Mouse (Mus musculus): Measurements from ENCODE around the gene Fgf7. TPM values are rescaled to one million over a fixed set of nuclear protein-coding genes. Genes with fewer than 3 reads are reported as not detected.

Gene Fgf7
- total RNA-seq (2017): not detected in 2 replicates

DNA sequence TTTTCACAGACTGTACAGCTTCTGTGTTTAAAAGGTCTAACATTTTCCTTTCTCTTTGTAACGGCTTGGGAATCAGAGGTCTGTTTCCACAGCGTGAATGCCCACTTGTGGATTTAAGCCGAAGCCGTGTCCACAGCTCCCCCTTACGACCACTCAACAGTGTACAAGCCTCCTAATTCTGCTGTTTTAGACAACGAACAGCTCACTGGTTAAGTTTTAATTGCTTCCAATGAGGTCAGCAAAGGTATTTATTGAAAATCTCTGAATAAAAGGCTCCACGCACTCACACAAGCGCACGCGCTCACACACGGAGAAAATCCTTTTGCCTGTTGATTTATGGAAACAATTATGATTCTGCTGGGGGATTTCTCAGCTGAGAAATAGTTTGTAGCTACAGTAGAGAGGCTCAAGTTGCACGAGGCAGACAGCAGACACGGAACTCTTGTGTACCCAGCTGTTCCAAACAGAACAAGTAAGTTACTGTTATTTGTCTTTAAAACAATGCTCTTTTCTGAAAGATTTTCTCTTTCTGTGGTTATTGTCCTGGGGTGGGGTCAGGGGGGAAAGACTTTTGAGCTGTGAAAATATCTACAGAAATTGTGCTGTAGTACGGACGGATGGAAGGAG lies at the start of gene Fgf7:
Gene Fgf7, plus strand, starts transcription at position 280 of the 627 bp plus-strand sequence.
- no peak for ATAC-seq (replicated peaks; ENCODE audit: low read depth, poor library complexity, severe bottlenecking)

DNA sequence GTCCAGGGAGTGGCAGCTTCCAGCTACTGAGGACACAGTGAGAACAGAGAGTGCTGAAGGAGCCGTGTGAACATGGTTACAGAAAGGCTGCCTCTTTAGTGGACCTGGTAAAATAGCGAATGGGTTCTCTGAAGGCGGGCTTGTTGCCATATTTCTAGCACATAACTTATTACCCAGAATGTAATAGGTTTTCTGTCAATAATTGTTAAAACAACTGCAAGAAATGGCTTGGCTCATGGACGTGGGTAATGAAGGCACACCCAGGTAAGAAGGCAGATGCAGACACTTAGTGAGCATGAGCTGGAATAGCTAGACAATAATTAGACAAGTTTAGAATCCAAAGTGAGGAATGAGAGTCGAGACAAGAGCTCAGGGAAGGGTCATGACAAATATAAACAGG lies 32.2 kb upstream of the Fgf7 start:
- no peak for ATAC-seq (replicated peaks; ENCODE audit: low read depth, poor library complexity, severe bottlenecking)

- ATAC-seq (replicated peaks; ENCODE audit: low read depth, poor library complexity, severe bottlenecking): peak; percentile 89
Measured at GRCm38 (mm10) chr2:126006088-126006487, 28.4 kb upstream of the Fgf7 start.

DNA sequence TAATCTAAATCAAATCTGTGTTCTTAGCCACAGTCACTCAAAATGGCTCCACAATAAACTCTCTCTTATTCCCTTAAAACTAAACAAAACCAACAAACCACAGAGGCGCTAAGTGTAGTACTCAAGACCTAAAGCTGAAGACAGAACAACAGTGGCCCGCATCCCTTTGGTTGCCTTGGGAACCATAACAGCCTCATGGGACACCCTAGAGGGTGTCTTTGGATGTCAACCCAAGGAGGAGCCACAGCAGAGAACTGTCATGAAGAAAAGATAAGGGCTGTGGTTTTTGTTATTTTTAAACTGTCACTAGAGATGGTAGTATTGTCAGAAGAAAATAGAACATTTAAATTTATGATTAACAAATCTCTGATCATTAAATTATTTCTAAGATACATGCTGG lies 27.7 kb upstream of the Fgf7 start:
- ATAC-seq (replicated peaks; ENCODE audit: low read depth, poor library complexity, severe bottlenecking): 0 out of 2 replicates have a peak, but pooled peaks have one; percentile 54

DNA sequence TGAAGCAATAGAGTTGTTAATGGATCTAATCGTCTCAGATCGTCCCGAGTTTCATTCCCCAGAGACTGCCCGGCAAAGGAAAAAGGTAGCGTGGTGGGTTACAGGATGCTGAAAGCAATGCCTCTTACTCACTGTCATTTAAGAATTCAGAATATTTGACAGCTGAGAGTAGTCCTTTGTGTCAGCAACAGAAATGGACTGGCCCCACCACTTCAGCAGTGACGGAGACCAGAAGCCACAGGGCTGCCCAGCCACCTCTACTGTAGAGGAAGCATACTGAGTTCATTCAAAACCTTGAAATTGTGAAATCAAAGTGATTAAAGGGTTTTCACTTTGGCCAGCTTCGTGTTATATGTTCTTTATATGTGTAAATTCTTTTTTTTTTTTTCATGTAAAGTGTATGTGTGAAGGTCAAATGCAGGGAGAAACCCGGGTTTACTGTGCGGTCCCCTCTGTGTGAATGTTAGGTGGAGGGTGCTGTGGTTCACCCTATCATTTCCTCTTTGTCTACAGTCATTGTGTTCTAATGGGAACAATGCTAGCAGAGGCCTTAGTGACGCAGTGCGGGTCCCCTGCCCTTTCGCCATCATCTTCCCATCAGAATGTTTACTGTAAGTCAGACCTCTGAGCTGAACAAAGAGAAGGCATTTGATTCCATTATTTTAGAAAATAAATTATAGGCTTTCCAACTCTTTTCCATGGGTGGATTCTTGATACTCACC lies 19.3 kb upstream of the Fgf7 start:
- peak; percentile 47; the same call in 1 of the 2 replicates for ATAC-seq (replicated peaks; ENCODE audit: low read depth, poor library complexity, severe bottlenecking)

- ATAC-seq (replicated peaks; ENCODE audit: low read depth, poor library complexity, severe bottlenecking): no peak
Measured at GRCm38 (mm10) chr2:126015763-126016473, 18.5 kb upstream of the Fgf7 start.

- ATAC-seq (replicated peaks; ENCODE audit: low read depth, poor library complexity, severe bottlenecking): no peak
Measured at GRCm38 (mm10) chr2:126031186-126031900, 3.1 kb upstream of the Fgf7 start.

DNA sequence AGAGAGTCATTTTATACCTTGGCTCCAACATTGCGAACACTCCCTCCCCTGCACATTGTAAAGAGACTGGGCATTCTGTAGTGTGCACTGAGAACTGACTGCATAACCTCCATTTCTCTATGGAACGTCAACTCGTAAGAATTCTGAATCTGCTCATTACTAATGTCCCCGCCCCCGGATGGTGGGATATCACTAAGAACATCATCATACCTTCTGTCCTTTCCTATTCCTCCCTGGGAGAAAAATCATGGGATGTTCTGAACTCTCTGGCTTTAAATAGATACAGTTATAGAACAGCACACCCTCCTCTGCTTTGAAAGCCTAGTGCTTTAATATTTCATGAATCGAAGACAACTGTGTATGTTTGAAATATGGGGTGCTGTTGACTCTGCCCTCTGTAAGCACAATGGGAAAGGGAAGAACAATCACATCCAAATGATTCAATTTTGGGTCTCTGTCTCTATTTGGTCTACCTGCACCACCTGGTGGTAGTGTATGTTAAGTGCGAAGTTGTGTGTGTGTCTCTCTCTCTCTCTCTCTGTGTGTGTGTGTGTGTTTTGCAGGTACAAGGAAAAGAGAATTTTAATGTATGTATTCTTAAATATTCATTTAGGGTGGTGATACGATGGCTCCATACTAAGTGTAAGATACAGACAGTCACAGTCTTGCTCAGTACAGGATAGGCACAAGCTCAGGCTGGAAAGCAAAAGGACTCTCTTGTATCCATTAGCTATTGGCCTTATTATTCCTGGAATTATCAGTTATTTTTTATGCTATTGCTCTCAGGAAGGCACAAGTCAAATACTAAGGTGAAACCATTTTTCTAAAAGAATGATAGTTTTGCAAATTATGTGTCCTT lies 1.1 kb upstream of the Fgf7 start:
- ATAC-seq (replicated peaks; ENCODE audit: low read depth, poor library complexity, severe bottlenecking): 0 out of 2 replicates have a peak, but pooled peaks have one; percentile 52

GRCm38 (mm10) chr2:126035013-126035770 lies 734 bp downstream of the Fgf7 start:
- no peak for ATAC-seq (replicated peaks; ENCODE audit: low read depth, poor library complexity, severe bottlenecking)

DNA sequence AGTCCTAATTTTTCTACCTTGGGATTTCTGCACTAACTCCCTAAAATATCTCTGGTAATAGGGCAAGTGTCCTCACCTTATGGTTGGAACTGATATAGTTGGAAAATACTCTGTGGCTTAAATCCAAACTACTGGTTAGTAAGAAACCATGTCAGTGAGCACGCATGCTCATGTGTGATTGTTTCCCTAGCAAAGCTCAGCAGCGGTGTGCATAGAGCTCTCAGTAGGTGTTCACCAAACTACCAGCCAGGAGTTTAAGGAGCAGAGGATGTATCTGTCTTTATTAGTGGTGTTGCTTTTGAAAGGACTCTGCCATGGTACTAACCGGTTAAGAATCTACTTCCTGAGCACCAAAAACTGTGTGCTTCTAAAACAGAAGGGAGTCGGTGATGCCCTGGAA lies 1.7 kb downstream of the Fgf7 start:
- ATAC-seq (replicated peaks; ENCODE audit: low read depth, poor library complexity, severe bottlenecking): no peak

DNA sequence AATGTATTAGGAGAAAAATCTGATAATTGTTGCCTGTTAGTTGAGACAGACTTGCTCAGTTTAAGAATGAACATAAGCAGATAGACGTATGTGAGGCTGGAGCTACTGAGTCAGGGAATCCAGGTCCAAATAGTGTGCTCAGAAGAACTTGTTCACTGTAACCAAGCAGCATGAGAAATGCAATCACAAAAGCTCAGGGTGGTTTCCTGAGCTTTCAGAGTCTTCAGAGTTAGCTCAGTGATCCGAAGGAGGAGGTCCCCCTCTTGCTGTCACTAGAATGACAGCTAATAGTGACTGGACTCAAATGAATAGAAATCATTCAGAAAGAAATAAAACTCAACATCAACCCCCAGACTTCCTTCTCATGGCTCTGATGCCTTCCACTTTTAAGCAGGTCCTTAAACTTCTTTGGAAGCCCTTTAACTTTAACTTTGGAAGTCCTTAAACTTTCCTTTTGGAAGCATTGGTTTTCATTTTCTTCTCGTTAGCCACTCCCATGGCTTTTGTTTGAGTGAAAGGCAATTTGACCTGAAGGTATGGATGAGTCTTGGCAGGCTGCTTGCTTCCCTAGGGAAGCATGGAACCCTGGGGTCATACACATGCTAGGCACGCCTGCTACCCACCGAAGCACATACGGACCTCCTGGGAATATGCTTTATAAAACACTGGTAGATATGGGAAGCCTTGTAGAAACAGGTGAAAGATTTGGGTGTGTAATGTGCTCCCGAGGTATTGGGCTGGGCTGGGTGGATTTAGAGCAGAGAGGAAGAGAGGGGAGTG lies 4.0 kb downstream of the Fgf7 start:
- ATAC-seq (replicated peaks; ENCODE audit: low read depth, poor library complexity, severe bottlenecking): no peak

GRCm38 (mm10) chr2:126039414-126039891 lies 5.0 kb downstream of the Fgf7 start:
- ATAC-seq (replicated peaks; ENCODE audit: low read depth, poor library complexity, severe bottlenecking): no peak

GRCm38 (mm10) chr2:126040651-126041050 lies 6.2 kb downstream of the Fgf7 start:
- no peak for ATAC-seq (replicated peaks; ENCODE audit: low read depth, poor library complexity, severe bottlenecking)

GRCm38 (mm10) chr2:126041237-126041636 lies 6.8 kb downstream of the Fgf7 start:
- no peak for ATAC-seq (replicated peaks; ENCODE audit: low read depth, poor library complexity, severe bottlenecking)

- ATAC-seq (replicated peaks; ENCODE audit: low read depth, poor library complexity, severe bottlenecking): no peak
Measured at GRCm38 (mm10) chr2:126042674-126043073, 8.2 kb downstream of the Fgf7 start.

- ATAC-seq (replicated peaks; ENCODE audit: low read depth, poor library complexity, severe bottlenecking): no peak
Measured at GRCm38 (mm10) chr2:126045621-126046020, 11.2 kb downstream of the Fgf7 start.

DNA sequence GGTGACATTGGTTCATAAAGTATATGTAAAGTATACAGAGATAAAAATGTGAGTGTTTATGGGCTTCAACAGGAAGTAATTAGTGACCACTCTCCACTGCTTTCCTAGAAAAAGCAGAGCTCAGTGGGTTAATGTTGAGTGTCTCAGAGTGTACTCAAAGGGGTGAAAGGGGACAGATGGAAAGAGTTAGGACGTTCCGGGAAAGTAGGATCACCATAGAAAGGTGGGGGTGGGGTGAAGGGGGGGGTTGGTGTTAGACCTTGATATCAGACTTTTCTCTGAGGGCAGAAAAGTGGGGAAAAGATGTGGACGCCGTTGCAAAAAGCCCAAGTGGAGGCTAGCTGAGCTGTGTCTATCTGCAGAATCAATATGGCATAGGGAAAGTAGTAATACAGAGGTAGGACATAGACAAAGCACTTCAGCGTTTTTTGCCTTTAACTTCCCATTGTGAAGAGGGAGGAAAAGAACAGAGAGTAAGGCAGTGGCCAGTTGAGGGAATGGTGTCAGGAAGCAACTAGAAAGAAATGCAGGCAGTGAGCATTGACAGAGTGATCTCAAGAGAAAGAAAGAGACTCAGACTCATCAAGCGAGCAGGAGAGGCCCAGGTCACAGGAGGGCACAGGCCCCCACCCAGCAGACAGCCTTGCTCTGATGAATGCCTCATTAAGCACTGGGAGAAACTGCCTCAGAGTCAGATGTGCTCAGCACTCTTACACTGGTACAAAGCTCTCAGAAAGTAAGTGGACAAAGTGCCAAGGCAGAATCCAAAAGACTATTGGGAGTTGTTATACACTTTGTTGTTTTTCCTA lies 18.5 kb downstream of the Fgf7 start:
- no peak for ATAC-seq (replicated peaks; ENCODE audit: low read depth, poor library complexity, severe bottlenecking)
